Mouse (Mus musculus) thymus, adult 18-20 months (tissue): Measurements from ENCODE around the gene Gm42517.

Source experiments
- DNase-seq, 2 experiments: peaks; one replicate each; pipeline ENCODE4 v3.0.0; 2022; ENCODE audit warnings: mixed read lengths in 2 of 2

Gm42517 gene

GRCm38 (mm10) chr5:108347843-108348242, 19.9 kb downstream of the Gm42517 start:
- no peak for DNase-seq

- no peak for DNase-seq
These were observed 22.2 kb downstream of the Gm42517 start for GRCm38 (mm10) chr5:108345313-108346071.

- DNase-seq: no peak
These were observed 24.0 kb downstream of the Gm42517 start for GRCm38 (mm10) chr5:108343680-108344170.

GRCm38 (mm10) chr5:108338049-108338448, 29.7 kb downstream of the Gm42517 start:
- no peak for DNase-seq

- no peak for DNase-seq
These were observed 30.3 kb downstream of the Gm42517 start for GRCm38 (mm10) chr5:108337385-108337784.

GRCm38 (mm10) chr5:108331051-108331450, 36.7 kb downstream of the Gm42517 start:
- DNase-seq: no peak
